Mouse (Mus musculus) retina, postnatal 7 days (tissue): ENCODE measurements around the gene F2rl3.

Experiments used
- DNase-seq: peaks from one replicate; pipeline ENCODE4 v3.0.0-alpha.2; 2012; ENCODE audit warnings: low read depth, low spot score

The F2rl3 gene

DNA sequence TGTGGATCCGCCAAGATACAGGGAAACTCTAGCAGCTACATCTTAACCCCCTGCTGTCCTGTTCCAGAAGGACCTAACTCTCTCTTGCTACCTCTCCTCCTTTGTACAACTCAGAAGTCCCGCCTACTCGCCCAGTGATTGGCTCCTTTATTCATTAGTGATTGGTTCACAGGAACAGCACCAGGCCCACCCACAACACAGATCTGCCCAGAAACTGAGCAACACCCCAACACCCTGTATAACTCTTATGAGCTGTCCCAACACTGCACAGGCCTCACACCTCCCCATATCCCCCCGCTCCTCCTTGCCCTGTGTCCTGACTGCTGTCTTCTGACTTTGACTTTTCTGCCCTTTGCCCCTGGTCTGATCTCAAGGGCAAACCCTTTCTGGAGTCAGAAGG lies 4.0 kb downstream of the F2rl3 start:
- no peak for DNase-seq

DNA sequence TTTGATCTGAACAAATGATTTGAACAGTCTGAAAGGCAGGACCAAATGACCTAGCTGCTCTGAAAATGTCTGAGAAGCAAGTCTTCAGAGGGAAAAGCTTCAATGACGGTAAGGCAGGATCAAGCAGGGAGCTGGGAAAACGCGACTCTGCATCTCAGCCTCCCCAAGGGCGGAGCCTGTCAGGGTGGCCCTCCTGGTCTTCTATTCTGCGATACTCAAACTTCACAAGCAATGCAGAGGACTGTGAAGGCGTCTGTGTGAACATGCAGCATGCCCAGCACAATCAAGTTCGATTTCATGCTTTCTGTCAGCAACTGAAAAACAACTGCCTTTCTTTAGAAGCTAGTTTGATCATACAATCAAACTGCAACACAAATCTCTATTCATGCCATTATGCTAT lies 5.1 kb downstream of the F2rl3 start:
- DNase-seq: no peak

DNA sequence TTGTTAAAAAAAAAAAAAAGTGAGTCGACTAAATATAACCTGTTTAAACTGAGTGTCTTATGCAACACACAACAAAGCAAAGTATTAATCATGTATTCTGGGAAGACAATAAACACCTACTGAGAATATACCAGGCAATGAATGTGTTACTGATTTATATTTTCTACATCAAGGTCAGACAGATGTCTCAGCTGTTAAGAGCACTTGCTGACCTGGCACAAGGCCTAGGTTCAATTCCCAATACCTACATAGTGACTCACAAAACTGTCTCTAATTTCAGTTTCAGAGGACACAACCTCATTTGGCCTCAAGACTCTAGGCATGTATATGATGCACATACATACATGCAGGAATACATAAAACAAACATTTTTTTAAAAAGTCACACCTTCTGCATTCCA lies 16.1 kb downstream of the F2rl3 start:
- DNase-seq: no peak

DNA sequence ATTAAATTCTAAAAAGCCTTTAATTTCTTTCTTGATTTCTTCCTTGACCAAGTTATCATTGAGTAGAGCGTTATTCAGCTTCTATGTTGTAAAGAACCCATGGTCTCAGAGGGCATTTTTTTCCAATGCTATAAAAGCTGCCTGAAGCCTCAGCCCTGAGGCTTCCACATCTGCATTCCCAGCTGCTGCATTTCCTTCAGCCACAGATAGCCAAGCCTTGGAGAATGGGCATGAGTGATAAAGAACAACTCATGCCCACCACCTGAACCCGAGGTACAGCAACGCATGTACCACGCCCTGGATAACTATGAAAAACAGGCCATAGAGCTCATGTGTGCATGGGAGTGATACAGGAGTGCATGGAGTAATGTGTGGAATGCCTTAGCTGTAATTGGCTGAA lies 19.0 kb downstream of the F2rl3 start:
- no peak for DNase-seq

DNA sequence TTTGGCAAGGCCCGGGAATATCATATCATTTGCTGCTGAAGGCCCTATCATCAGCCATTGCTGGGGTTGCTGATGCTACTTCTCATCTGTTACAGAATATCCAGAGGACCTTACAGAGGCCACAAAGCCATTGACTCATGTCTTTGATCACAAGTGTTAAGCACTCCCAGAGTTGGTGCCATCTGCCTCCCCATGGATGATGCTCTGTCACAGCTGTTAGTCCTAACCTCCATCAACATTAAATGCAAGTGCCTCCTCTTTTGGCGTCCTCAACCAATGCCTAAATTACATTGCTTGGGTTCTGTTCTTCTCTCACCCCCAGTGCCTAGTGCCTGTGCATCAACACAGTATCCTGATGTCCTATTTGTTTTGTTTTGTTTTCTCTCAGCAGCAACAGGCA lies 39.9 kb downstream of the F2rl3 start:
- no peak for DNase-seq

DNA sequence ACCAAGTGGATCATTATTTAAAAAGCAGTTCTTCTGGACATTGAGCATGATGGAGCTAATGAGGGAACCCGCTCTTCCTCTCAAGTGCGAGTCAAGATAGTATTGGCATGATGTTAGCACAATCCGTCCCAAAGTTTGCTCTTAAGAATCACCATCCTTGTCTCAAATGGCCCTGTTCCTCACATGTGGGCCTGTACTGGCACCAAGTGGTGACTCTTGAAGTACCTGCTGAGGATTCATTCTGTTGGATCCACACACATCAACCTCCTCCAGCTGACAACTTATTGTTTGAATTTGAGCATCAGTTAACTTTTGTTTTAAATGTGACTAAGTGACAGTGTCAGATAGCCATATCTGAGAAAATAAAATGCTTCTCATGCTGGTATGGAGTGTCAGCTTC lies 51.0 kb downstream of the F2rl3 start:
- no peak for DNase-seq
